Mouse (Mus musculus) gastrocnemius, postnatal 14 days (tissue): ENCODE measurements around the gene Sema3c. TPM values are rescaled to one million over a fixed set of nuclear protein-coding genes. Genes with fewer than 3 reads are reported as not detected.
A peak's percentile ranks its signal among the peaks of the same experiment; 100 is the strongest.

Experiments
- DNase-seq: peaks from one replicate; pipeline ENCODE4 v3.0.0; 2021; ENCODE audit warnings: mixed read lengths
- intact Hi-C: fragments of 180-260 bp; cut with DNase I; formaldehyde crosslinking; loops from one replicate; pipeline ENCODE4 v1.15.1; 2025; ENCODE audit warnings: low total_unique reads
- total RNA-seq, 2 experiments: library from RNA; stranded (reverse); gene quantifications; 2 replicates each; pipeline ENCODE4 v1.2.3; 2021

The Sema3c gene
- total RNA-seq, 2 experiments from 2014 or later, result 63.4 to 96.1 TPM

- intact Hi-C loops, result no loop called here
- DNase-seq, result peak; percentile 21
Measured at GRCm38 (mm10) chr5:17753471-17754005, 179.5 kb downstream of the Sema3c start.

- no peak for DNase-seq
- intact Hi-C loops, result no loop called here
Measured at GRCm38 (mm10) chr5:17766006-17766677, 192.1 kb downstream of the Sema3c start.

GRCm38 (mm10) chr5:17770328-17770727 lies 196.2 kb downstream of the Sema3c start:
- intact Hi-C loops, result no loop called here
- no peak for DNase-seq

- peak; percentile 37 for DNase-seq
- intact Hi-C loops, result no loop called here
Measured at GRCm38 (mm10) chr5:17776571-17776970, 202.5 kb downstream of the Sema3c start.

Other genes starting within 250 kb of the Sema3c start
- not detected for gene Speer4f2, start 201.1 kb upstream of the Sema3c start, total RNA-seq
- not detected for gene Speer4f1, start 98.2 kb upstream of the Sema3c start, total RNA-seq